Mouse (Mus musculus) lung, adult 2 months (tissue): ENCODE measurements around the gene Bcat1.

Experiments used
- CTCF ChIP-seq: fragments of 200-500 bp; IDR thresholded peaks from 2 replicates; pipeline ENCODE4 v1.5.1; 2011; ENCODE audit warnings: mild to moderate bottlenecking, low read length, control low read depth; ENCODE audit not compliant: insufficient read depth
- POLR2A ChIP-seq: fragments of 200-500 bp; IDR thresholded peaks from 2 replicates; pipeline ENCODE4 v1.6.1; 2011; ENCODE audit warnings: low read depth, mild to moderate bottlenecking, control low read depth, low read length, borderline replicate concordance; ENCODE audit errors: extremely low read depth

DNA sequence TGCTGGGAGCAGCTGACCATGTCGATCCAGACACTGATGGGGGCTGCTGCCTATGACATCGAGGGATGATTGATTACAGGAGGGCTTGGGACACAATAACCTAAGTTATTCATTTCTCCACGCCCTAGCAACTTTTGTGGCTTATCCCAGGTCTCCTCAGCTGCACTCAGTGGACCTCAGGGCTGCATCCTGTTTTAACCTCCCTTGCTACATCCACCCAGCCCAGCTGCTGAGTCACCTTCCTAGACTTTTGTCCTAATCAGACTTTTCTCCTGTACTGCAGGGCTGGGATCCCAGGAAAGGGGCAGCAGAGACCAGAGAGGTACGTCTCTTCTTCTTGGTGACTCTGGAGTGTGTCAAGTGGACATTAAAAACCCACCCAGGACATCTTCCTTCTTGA is 19.9 kb downstream of the Bcat1 start:
- no peak for TF ChIP-seq CTCF
- no peak for TF ChIP-seq POLR2A
